Mouse (Mus musculus) liver, postnatal 0 days (tissue): ENCODE measurements around the gene Rhebl1.

ENCODE experiments used
- CTCF ChIP-seq: sonication (generic); IDR thresholded peaks from 2 replicates; pipeline ENCODE4 v1.5.1; 2016; ENCODE audit warnings: antibody characterized with exemption, low read depth
- EP300 ChIP-seq: IDR thresholded peaks from 2 replicates; pipeline ENCODE4 v1.6.1; 2016; ENCODE audit warnings: antibody characterized with exemption, low read depth, mild to moderate bottlenecking

GRCm38 (mm10) chr15:98930017-98930734, 35.8 kb upstream of the Rhebl1 start:
- TF ChIP-seq CTCF = no peak
- TF ChIP-seq EP300 = no peak
